Mouse (Mus musculus) lung, postnatal 0 days (tissue): ENCODE results near the gene Lhb. TPM values are rescaled to one million over a fixed set of nuclear protein-coding genes. Genes with fewer than 3 reads are reported as not detected.
"Not testable (repeated sequence)": the region's sequence is repeated elsewhere in the genome, so short reads cannot be mapped to it uniquely, and the experiment has no call there.

Experiments
- ATAC-seq: fragments of 200-750 bp; cut with Nextera tagmentation; 2 replicates; pipeline ENCODE4 v1.8.0; 2017; ENCODE audit warnings: moderate library complexity
- DNase-seq: peaks from one replicate; pipeline ENCODE4 v3.0.0-alpha.2; 2016; ENCODE audit warnings: low spot score
- H3K27ac ChIP-seq: fragments of 300-500 bp; sonication (generic); 2 replicates; pipeline ENCODE4 v1.5.1; 2014; ENCODE audit warnings: antibody characterized with exemption, mild to moderate bottlenecking, low read length, mixed read lengths
- H3K27me3 ChIP-seq: fragments of 300-500 bp; sonication (generic); replicated peaks from 2 replicates; pipeline ENCODE4 v1.6.1; 2014; ENCODE audit warnings: low read length, mixed read lengths; ENCODE audit not compliant: insufficient read depth
- H3K36me3 ChIP-seq: fragments of 300-500 bp; sonication (generic); 2 replicates; pipeline ENCODE4 v1.6.1; 2014; ENCODE audit warnings: low read length, mixed read lengths; ENCODE audit not compliant: insufficient read depth
- H3K4me1 ChIP-seq: fragments of 300-500 bp; sonication (generic); 2 replicates; pipeline ENCODE4 v1.6.1; 2014; ENCODE audit warnings: antibody characterized with exemption, low read depth, low read length, mixed read lengths; ENCODE audit not compliant: insufficient read depth
- H3K4me2 ChIP-seq: fragments of 300-500 bp; sonication (generic); replicated peaks from 2 replicates; pipeline ENCODE4 v1.6.1; 2014; ENCODE audit warnings: low read depth, mild to moderate bottlenecking, low read length, moderate library complexity, mixed read lengths
- H3K4me3 ChIP-seq: fragments of 300-500 bp; sonication (generic); 2 replicates; pipeline ENCODE4 v1.5.1; 2014; ENCODE audit warnings: low read depth, low read length
- H3K9ac ChIP-seq: fragments of 300-500 bp; sonication (generic); replicated peaks from 2 replicates; pipeline ENCODE4 v1.6.1; 2014; ENCODE audit warnings: low read depth, mild to moderate bottlenecking
- H3K9me3 ChIP-seq: fragments of 300-500 bp; sonication (generic); 2 replicates; pipeline ENCODE4 v1.6.1; 2016; ENCODE audit warnings: low read length, mixed read lengths
- CTCF ChIP-seq: IDR thresholded peaks from 2 replicates; pipeline ENCODE4 v1.5.1; 2016; ENCODE audit warnings: antibody characterized with exemption, mild to moderate bottlenecking
- EP300 ChIP-seq: IDR thresholded peaks from 2 replicates; pipeline ENCODE4 v1.6.1; 2016; ENCODE audit warnings: antibody characterized with exemption, mild to moderate bottlenecking, control low read depth
- WGBS: fragments of 180-500 bp; shearing (Covaris S2); extraction: QIAGEN DNeasy Blood & Tissue Kit; methylation state at CpG from one replicate; pipeline ENCODE4 v1.1.7; 2014; 5-methylcytosine and 5-hydroxymethylcytosine counted together
- polyA plus RNA-seq: library from polyadenylated mRNA; unstranded; fragments of >200 nt; fragmentation: Nextera tagmentation; extraction: Ambion mirVana; gene quantifications from 2 replicates; pipeline ENCODE4 v1.2.1, GENCODE M21; 2015

Lhb gene
- polyA plus RNA-seq, 1 experiment from 2014 or later = 4.7 TPM

DNA sequence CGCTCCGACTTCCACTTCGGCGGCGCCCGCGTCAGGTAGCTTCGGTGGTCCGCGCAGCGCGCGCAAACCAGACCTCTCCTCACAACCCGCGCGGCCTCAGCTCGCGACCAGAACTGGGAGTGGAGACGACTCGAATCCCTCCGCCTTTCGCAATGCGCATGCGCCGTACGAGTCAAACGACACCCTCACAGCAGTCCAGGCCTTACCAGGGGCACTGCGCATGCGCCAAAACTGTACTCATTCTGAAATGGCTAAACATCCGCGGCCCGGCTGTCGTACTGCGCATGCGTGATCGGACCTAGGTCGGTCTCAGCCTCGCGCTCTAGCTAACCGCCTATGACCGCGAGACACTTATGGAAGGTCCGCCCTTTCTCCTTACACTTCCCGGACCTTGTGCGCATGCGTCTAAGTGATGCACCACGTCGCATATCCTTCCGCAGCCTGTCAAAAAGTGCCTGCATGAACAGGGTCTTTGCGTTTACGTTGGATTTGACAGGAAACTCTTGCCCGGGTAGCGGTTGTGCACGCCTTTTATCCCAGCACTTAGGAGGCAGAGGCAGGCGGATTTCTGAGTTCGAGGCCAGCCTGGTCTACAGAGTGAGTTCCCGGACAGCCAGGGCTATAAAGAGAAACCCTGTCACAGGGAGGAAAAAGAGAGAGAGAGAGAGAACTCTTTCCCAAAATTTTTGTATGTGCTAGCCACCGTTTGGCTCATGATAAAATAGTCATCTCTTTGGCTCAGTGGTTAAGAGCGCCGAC lies 24.9 kb upstream of the Lhb start, which contains the start of gene Snrnp70:
Gene Snrnp70, minus strand, starts transcription at position 165 of the 759 bp plus-strand sequence.
- peaks cover 3% of the 10 kb centered on the region; the same call in 1 of the 2 replicates for H3K4me1 ChIP-seq
- no peaks in the 10 kb centered on the region for H3K27me3 ChIP-seq
- H3K27ac ChIP-seq = peak within 1 kb of the TSS; percentile 95
- TF ChIP-seq EP300 (no peak), CTCF (no peak)
- WGBS = under 1% methylated on average over 57 of the region's 60 CpGs
- ATAC-seq = peak; percentile 98
- peaks cover 13% of the 10 kb centered on the region for H3K36me3 ChIP-seq
- H3K4me2 ChIP-seq = peak within 1 kb of the TSS; percentile 67
- peak; percentile 100 for DNase-seq
- peak within 1 kb of the TSS; percentile 79 for H3K9ac ChIP-seq
- H3K4me3 ChIP-seq = peak within 1 kb of the TSS; percentile 74
- H3K9me3 ChIP-seq = no peaks in the 10 kb centered on the region

GRCm38 (mm10) chr7:45396337-45396775 lies 24.3 kb upstream of the Lhb start:
- H3K9ac ChIP-seq, H3K9me3 ChIP-seq, H3K36me3 ChIP-seq, H3K4me1 ChIP-seq, DNase-seq, H3K27me3 ChIP-seq: not testable (repeated sequence)
- Histone ChIP-seq H3K4me3 (peak overlapping the region; percentile 74; the same call in 1 of the 2 replicates), H3K4me2 (peak overlapping the region; percentile 46), H3K27ac (peak overlapping the region; percentile 72; the same call in 1 of the 2 replicates)
- peak; percentile 48 for TF ChIP-seq CTCF
- 6% methylated on average over 3 of the region's 3 CpGs for WGBS
- ATAC-seq = peak; percentile 57

DNA sequence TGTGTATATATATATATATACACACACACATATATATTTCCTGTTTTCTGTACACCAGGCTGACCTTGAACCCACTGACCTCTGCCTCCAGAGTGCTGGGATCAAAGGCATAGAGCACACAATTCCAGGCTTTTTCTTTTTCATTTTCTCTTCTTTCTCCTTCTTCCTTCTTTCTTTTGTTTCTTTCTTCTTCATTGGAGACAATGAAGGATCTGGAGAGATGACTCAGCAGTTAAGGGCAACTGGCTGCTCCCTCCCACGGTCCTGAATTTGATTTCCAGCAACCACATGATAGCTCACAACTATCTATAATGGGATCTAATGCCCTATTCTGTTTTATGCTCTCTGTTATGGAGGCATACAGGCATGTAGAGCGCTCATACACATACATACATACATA lies 23.8 kb upstream of the Lhb start:
- WGBS = 77% methylated on average over 2 of the region's 2 CpGs
- TF ChIP-seq CTCF (no peak), EP300 (no peak)
- H3K4me3 ChIP-seq = no peak overlapping the region
- H3K36me3 ChIP-seq = 0 out of 2 replicates have a peak, but pooled peaks cover 6% of the 10 kb centered on the region
- H3K9me3 ChIP-seq = no peaks in the 10 kb centered on the region
- no peak overlapping the region for H3K4me2 ChIP-seq
- no peak overlapping the region for H3K27ac ChIP-seq
- ATAC-seq (no peak), DNase-seq (no peak)
- H3K9ac ChIP-seq = no peak overlapping the region
- no peaks in the 10 kb centered on the region for H3K27me3 ChIP-seq
- peaks cover 3% of the 10 kb centered on the region; the same call in 1 of the 2 replicates for H3K4me1 ChIP-seq

DNA sequence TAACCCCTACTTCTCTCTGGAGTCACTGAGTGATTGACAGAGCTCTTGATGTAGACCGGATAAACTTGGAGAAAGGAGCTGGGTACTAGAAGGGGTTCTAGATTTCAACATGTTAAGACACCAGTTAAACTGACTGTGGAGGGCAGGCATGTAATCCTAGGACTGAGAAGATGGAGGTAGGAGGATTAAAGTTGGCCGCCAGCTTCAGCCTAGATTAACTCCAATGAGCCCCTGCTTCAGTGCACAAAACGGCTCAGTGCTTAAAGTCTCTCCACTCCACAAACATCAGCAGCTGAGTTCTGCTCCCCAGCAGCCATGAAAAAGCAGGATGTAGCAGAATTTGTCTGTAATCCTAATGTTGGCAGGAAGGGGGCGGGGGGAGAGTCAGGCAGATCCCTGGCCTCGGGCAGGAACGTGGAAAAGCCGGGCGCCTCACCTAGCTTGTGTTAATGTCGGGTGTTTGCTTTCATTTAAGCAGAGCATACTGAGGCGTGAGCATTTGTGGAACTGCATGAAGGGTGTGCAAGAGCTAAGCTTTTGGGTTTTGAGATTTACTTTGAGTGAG lies 19.0 kb upstream of the Lhb start:
- Histone ChIP-seq H3K36me3 (no peaks in the 10 kb centered on the region), H3K4me1 (0 out of 2 replicates have a peak, but pooled peaks cover 5% of the 10 kb centered on the region), H3K4me2 (no peak overlapping the region), H3K27ac (no peak overlapping the region), H3K4me3 (no peak overlapping the region), H3K9me3 (no peaks in the 10 kb centered on the region), H3K9ac (no peak overlapping the region), H3K27me3 (peaks cover 6% of the 10 kb centered on the region)
- no peak for DNase-seq
- no peak for ATAC-seq
- 56% methylated on average over 10 of the region's 10 CpGs for WGBS
- TF ChIP-seq EP300 = no peak

DNA sequence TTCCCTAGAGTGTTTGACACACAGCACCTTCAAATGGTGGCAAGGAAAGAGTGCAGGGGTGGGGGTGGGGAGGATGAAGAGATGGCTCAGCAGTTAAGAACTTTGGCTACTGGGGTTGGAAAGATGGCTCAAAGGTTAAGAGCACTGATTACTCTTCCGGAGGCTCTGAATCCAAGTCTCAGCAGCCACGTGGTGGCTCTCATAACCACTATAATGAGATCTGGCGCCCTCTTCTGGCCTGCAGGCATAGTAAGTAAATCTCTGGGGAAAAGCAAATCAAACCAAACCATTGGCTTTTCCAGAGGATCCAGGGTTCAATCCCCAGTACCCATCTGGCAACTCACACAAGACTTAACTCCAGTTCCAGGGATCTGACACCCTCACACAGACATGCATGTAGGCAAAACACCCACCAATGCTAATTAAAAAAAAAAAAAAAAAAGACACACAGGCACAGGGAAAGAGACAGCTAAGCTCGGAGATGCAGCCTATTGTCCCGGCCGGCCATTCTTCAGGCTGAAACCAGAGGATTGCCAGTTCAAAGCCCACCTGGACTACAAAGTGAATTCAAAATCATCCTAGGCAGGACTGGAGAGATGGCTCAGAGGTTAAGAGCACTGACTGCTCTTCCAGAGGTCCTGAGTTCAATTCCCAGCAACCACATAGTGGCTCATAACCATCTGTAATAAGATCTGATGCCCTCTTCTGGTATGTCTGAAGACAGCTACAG lies 16.9 kb upstream of the Lhb start:
- 0 out of 2 replicates have a peak, but pooled peaks cover 5% of the 10 kb centered on the region for H3K4me1 ChIP-seq
- H3K27ac ChIP-seq = no peak overlapping the region
- H3K9me3 ChIP-seq = no peaks in the 10 kb centered on the region
- H3K4me3 ChIP-seq = no peak overlapping the region
- TF ChIP-seq EP300 = no peak
- peak; percentile 78 for TF ChIP-seq CTCF
- no peak overlapping the region for H3K4me2 ChIP-seq
- WGBS = 46% methylated on average over 6 of the region's 6 CpGs
- ATAC-seq (peak; percentile 30; the same call in 1 of the 2 replicates), DNase-seq (peak; percentile 80)
- H3K9ac ChIP-seq = no peak overlapping the region
- no peaks in the 10 kb centered on the region for H3K36me3 ChIP-seq
- H3K27me3 ChIP-seq = peaks cover 24% of the 10 kb centered on the region
